Mouse (Mus musculus): ENCODE measurements at regions not wholly inside any gene's neighbourhood (a gene's known extent, or its start where the extent isn't known, plus 50 kb on each side); places are given as distances from the start of the nearest gene placed in this dataset.

GRCm38 (mm10) chr6:103320550-103320949, 189.8 kb upstream of the Chl1 start:
- no peak for TF ChIP-seq CTCF (IDR thresholded peaks at IDR 0.05)
- no peak for TF ChIP-seq EP300 (IDR thresholded peaks at IDR 0.05)

Measured in lung, postnatal 0 days (tissue).